Mouse (Mus musculus) bone marrow macrophage, adult 2 months (primary cell): ENCODE results near the gene Tnfrsf22.

Experiments
- CTCF ChIP-seq: IDR thresholded peaks from 2 replicates; pipeline ENCODE4 v1.5.1; 2012; ENCODE audit warnings: low read depth, mild to moderate bottlenecking, low read length, moderate library complexity
- POLR2A ChIP-seq: IDR thresholded peaks from 2 replicates; pipeline ENCODE4 v1.6.1; 2012; ENCODE audit warnings: mild to moderate bottlenecking, low read depth, low read length, borderline replicate concordance

DNA sequence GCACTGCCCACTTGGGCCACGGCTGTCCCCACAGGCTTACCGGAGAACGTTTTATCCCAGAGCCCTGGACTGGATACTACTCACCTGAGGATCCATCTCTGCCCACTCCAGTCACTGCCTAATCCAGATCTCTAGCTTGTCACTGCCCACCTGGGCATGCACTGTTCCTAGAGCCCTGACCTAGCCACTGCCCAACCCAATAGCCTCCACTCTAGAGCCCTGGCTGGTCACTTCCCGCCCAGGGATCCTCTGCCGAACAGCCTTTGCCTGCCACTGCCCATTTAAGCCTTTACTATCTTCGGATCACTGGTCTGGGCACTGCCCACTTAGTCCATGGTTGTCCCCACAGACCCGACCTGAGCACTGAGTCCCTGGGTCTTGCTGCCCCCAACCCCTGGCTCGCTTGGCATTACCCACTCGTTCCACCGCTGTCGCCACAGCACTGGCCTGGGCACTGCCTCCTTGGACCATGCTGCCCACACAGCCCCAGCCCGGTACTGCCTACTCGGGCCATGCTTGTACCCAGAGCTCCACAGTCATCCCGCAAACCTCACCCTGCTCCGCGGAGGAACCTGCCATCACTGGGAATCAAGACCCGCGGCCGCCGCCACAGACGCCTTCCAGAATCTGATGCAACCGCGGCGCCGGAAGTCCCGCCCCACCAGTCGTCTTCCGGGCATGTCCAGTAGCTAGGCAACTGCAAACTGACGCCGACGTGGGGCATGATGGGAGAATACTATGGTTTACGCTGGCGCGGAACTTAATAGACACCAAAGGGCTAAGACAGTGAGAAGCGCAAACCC, 49.8 kb downstream of the Tnfrsf22 start, which contains the start of gene Cars:
- TF ChIP-seq CTCF (no peak), POLR2A (no peak)
